Mouse (Mus musculus) frontal cortex, postnatal 10 days (tissue): ENCODE measurements around the gene Itga9.

Experiments used
- DNase-seq, 2 experiments: peaks; one replicate each; pipeline ENCODE4 v3.0.0; 2022; ENCODE audit warnings: low spot score in 2 of 2, mixed read lengths in 1 of 2

Itga9 gene

DNA sequence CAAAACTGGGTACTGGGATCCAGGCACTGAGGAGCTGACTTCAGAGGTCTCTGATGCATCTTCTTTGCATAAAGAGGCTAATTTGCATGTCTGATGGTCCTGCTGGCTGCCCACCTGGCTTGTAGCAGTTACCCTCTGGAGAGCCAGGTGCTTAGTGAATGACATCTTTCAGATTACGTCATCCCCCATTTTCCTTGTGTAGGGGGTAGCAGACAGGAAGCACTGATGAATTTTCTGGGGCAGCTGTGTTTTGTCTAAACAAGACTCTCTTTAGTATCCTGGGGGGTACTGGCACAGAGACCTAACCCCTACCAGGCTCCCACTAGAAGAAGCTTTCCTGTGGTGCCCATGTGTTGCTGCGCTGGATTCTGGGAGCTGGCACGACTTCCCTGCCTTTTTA, 212.0 kb downstream of the Itga9 start:
- DNase-seq, result no peak

GRCm38 (mm10) chr9:118821220-118822185, 215.0 kb downstream of the Itga9 start:
- DNase-seq, result no peak

DNA sequence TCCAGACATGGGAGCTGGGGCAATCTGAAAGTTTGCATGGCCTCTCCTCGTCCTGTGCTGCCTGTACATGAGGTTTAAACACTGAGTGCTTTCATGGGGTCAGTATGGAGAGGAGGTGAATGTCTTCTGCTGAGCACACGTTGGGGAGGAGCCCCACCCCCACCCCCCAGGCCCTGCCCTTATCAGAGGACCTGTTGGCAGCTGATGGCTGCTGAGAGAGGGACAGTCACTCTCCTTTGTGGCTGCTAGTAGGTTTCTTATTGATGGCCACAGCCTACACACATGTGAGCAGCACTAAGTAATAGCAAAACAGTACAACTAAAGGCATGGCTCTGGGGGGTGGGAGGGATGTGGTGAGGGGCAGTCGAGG, 215.7 kb downstream of the Itga9 start:
- DNase-seq, result no peak

GRCm38 (mm10) chr9:118822581-118822980, 216.1 kb downstream of the Itga9 start:
- DNase-seq, result no peak

DNA sequence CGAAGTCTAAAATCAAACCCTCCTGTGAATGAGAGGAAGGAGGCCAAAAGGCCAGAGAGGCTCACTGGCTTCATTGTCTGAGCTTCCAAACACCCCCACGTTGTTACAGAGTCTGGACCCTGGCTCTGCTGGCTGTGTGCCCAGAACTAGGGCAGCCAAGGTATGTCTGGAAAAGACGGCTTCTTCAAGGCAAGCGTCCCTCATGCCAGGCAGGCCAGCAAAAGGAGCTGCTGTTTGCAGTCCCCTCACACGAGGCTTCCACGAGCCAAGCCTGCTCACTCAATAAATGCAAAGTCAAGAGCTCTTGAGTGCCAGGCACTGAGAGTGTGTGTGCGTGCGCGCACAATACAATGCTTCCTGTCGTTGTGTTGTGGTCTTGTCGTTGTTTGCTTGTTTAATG, 224.6 kb downstream of the Itga9 start:
- DNase-seq, result peak; percentile 11 to 23

- DNase-seq, result no peak
Observed at GRCm38 (mm10) chr9:118832533-118832932, 226.0 kb downstream of the Itga9 start.

DNA sequence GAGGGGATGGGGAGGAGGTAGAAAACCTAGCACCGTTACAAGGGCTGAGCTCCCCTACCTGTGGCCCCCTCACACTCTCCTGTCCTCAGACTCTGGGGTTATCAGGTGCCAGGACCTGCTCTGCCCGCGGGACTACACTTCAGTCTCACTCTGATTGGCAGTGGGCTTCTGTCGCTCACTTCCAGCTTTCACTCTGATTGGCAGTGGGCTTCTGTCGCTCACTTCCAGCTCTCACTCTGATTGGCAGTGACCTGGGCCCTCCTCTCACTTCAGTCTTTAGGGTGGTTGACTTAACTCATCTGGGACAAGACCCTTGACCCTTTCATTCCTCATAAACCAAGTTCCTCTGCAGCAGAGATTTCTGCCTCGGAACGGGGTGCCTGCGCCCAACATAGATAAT, 226.9 kb downstream of the Itga9 start:
- no peak for DNase-seq

DNA sequence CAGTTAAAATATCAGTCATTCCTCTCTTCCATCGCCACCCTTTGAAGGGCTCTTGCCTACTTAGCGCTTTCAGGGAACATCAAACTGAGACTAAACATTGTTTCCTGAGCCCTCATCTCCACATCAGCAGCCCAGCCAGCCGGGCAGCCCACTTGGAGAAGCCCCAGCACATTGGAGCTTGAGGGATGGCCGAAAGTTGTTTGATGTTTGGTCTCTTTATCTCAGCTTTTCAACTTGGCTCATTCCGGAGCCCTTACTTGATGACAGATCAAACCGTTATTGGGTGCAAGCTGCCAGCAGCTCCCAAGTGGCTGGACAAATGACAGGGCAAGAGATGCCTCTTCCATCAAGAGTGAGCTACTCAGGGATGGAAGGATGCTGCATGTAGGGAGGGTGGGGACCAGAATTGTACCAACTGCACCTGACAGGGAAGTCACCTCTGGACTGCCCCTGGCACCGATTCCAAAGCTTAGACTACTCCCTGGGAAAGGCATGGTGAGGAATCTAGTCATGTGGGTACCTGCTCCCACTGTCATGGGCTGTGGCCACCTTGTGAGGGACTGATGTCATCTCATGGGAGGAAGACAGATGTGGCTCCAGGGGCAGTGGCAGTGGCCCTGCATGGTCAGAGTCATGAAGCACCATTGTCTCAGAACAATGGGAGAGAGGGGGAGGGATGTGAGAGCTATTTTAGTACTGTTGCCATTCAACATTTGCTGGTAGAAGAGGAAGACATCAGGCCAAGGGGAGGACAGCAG, 232.6 kb downstream of the Itga9 start:
- DNase-seq, result no peak

- peak in 1 of 2 experiments; percentile 20 for DNase-seq
Observed at GRCm38 (mm10) chr9:118841247-118841646, 234.8 kb downstream of the Itga9 start.

DNA sequence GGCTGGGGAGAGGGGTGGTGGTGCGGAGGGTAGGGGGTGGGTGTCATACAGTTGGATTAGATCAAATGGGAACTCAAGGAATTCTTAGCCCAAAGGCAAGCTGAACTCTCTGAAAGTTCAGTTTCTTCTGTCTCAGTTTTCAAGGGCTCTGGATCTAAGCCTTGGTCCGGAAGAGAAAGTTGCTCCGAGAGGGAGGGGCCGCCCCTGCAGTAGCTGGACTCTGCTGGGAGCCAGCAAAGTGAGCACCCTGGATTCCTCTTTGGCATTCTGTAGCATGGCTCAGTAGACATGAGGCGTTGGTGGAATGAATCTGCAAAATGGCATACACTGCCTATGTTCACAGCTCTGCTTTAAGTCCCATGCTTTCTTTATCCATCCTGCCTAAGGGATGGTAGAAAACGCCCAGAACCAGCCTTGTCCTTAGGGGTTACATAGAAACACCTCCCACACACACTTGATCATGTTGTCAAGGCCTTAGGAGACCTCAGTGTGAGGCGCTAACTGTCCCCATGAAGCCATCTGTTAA, 235.5 kb downstream of the Itga9 start:
- no peak for DNase-seq

DNA sequence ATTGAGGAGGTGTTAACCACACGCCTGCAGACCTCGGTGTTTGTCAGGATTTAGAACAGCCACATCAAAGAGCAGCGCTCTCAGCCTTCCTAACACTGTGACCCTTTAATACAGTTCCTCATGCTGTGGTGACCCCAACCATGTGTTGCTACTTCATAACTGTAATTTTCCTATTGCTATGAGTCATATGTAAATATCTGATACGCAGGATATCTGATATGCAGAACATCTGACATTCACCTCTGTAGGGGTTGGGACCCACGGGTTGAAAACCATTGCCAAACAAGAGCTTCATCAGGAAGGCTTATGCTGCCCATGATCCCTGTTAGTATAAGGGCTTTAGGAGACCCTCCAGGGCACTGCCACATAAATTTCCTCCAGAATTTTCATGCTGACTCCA, 237.2 kb downstream of the Itga9 start:
- no peak for DNase-seq

DNA sequence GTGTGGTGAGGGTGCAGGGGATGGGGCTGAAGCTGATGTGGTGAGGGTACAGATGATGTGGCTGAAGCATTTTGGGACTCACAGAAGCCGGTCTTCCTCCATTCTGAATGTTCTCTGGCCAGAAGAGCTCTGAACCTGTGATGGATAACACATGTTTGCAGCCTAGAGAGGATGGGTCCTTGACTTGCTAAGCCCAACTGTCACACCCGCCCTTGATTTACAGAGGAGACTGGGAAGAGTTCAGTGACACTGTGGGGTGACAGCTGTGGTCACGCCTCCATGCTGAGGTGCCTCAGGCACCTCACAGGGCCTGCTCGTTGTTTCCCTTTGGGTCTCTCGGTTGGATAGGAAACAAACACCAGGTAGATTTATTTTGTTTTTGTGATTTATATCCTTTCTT, 238.5 kb downstream of the Itga9 start:
- no peak for DNase-seq

DNA sequence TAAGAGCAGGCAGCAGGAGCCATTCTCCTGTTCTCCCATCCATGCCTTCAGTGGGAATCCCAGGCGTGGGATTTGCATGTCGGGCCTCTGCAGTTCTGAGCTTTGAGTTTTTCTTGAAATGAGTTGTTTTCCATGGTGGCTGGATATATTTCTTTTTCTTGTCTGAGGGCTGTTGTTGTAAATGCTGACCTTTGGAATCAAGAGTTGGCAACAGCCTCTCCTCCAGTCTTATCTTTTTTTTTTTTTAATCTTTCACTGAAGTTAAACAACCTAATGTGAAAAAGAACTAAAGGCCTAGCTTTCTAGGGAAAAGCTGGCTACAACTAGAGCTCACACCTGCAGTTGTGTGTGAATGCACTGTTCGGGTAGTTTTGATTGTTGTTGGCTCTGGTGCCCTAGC, 240.3 kb downstream of the Itga9 start:
- DNase-seq, result no peak

DNA sequence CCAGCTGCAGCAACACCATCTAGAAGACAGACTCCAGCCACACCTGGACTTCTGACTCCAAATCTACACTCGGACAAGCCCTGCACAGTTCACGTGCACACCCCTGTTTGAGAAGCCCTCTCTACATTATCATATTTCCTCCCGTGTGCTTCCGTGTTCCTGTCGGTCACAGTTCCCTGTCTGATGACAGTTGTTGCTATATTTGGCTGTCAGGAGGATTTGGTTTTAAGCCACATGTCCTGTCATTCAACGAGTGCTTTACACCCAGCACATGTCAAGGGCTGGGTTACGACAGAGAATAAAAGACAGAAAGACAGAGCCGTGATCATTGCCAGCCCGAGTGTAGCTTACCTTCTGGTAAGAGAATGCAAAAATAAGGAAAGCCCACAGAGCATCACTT, 250.2 kb downstream of the Itga9 start:
- no peak for DNase-seq

GRCm38 (mm10) chr9:118860613-118861141, 254.2 kb downstream of the Itga9 start:
- no peak for DNase-seq

GRCm38 (mm10) chr9:118862214-118862613, 255.7 kb downstream of the Itga9 start:
- DNase-seq, result no peak

DNA sequence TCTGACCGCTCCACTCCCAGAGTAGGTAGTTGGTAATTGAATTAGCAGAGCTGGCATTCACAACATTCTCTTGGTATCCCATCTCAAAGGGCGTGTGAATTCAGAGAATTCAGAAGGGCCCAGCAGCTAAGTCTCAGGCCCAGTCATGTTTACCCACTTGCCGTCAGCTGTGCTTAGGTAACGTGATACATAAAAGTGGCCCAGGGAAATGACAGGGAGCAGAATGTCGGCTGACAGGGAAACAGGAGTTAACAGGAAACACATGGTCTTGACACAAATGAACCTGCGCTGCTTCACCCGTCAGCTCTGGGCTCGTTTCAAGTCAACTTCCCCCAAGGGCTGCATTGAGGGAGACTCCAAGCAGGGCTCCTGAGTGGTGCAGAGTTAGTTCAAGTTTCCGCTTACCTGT, 256.4 kb downstream of the Itga9 start:
- no peak for DNase-seq

DNA sequence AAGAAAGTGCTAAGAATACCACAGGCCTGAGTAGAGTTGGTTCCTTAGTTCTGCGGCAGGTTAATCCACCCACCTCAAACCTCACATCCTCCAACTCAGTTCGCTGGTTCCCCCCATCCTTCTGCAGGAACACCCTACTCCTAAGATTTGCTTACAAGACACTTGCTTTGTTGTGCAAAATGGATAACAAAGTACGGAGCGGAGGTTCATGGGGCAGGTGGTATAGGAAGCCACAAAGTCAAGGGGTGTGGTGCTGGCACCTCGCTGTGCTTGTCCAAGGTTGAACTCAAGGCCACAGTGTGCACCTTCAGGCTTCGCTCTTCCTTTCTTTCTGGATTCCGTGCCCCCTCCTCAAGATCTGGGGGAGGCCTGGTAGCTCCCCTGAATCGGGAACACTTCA, 257.0 kb downstream of the Itga9 start:
- DNase-seq, result no peak

GRCm38 (mm10) chr9:118866949-118867348, 260.5 kb downstream of the Itga9 start:
- no peak for DNase-seq

DNA sequence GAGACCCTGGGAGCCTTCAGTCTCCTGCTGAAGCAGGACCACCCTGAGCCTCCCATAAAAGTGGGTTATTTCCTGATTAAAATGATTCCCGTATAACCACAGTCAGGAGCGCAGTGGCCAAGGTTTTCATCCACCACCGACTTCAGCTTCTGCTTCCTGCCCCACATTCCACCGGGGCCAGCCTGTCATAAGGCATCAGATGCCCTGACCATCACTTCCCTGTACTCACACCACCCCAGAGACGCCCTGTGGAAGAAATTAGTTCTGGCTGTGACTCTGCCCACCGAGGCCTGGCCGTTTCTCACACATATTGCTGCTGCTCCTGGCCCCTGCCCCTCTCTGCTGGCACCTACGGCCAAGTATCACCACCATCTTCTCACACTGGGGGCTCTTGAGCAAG, 261.4 kb downstream of the Itga9 start:
- no peak for DNase-seq

DNA sequence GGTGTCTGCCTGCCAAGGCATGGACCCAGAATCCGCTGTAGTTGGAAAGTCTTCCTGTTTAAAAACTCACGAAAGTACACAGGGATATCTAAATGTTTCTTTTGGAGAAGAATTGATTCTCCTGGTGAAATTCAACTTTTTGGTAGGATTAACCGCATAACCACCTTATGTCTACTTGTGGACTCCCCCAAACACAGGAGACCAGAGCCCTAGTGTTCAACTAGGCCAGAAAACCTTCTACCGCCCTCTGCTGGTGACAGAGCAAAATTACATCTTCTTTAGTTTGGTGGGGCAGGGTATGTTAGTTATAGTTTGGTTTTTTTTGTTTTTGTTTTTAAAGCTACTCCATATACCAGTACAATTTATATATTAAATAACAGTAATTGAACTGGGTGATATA, 264.6 kb downstream of the Itga9 start:
- peak in 1 of 2 experiments; percentile 40 for DNase-seq

- DNase-seq, result no peak
Observed at GRCm38 (mm10) chr9:118873031-118873430, 266.5 kb downstream of the Itga9 start.
